Mouse (Mus musculus) frontal cortex, postnatal 10 days (tissue): ENCODE measurements around the gene Plekhs1.

Source experiments
- DNase-seq, 2 experiments: peaks; one replicate each; pipeline ENCODE4 v3.0.0; 2022; ENCODE audit warnings: low spot score in 2 of 2, mixed read lengths in 1 of 2

Plekhs1 gene

DNA sequence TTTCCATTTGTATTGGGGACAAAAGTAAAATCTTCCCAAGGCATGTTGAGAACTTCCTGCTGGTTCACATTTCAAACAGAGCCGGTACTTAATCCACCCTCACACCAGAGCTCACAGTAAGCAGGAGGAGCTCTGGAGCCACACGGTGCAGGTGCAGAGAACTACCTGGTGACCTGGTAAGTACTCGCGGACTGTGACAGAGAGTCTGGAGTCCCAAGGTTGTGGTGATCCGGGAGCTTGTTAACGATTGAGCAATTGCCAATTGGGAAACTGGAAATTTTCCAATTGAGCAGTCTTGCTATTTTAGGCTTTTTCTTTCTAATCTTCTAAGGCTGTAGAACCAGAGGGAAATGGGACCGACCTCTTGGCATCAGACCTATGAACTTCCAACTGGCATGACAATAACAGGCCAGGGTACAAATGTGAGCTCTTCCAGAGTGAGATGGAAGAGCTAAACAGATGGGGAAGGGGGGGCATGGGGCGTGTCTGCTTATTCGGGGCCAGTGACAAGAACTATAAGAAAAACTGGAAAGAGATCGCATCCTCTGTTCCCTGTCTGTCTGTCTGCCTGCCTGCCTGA lies at the start of gene Plekhs1:
Gene Plekhs1 (plus strand): TSS at position 119 of the 580 bp plus-strand sequence.
- no peak for DNase-seq

DNA sequence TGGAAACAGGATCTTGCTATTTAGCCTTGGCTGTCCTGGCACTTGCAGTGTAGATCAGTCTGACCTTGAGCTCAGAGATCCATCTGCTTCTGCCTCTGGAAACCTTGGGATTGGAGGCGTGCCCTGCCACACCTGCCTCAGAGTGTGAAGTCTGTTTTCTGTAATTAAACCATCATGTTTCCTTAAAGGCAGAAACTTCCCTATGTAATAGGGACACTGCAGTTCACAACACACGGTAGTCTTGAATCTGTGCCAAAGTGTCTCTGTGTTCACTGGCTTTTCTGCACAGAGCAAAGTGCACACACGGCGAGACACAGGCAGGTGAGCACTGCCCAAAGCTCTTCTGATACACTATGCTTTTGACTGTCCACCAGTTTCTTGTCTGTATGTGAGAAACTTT lies 43.0 kb upstream of the Plekhs1 start:
- DNase-seq, result no peak

- no peak for DNase-seq
These were observed 42.0 kb upstream of the Plekhs1 start for GRCm38 (mm10) chr19:56419452-56419851.

- DNase-seq, result no peak
These were observed 41.1 kb upstream of the Plekhs1 start for GRCm38 (mm10) chr19:56420345-56420744.

- DNase-seq, result peak; percentile 71 to 86
These were observed 38.7 kb upstream of the Plekhs1 start for GRCm38 (mm10) chr19:56422476-56423338.

- DNase-seq, result no peak
These were observed 38.1 kb upstream of the Plekhs1 start for GRCm38 (mm10) chr19:56423370-56423769.

- DNase-seq, result no peak
These were observed 36.6 kb upstream of the Plekhs1 start for GRCm38 (mm10) chr19:56424606-56425395.

DNA sequence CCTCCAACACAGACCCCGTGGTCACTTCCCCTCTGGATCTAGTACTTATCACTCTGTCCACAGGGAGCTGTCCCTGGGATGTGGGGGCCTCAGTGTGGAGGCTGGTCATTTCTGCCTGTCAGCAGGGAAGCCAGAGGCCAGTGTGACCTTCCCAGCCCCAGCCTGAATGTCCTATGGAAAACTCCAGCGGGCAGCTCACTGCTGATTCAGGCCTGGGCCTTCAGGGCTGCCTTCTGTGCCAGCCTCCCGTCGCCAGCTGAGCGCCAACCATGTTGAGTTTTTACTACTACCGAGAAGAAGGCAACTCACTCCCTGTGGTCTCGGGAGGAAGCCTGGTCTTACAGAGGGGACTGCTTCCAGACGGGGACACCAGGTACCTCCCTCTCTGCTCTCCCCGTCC lies 35.9 kb upstream of the Plekhs1 start:
- no peak for DNase-seq

DNA sequence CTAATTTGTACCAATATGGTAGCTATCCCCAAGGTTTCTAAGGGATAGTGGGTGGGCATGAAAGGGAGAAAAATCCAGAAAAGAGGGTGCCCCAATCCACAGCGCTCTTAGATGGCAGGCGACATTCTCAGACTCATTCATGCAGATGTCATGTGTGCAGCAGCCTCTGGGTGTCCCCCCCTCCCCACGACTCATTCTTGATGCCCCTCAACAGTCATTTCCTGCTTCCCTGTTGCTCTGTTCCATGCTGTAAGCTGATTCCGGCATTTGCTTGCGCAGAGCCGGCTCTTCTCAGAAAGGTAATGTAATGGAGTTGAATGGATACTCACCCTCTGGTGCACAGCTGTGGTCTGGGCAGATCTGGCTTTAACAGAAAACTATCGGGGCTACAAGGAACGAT lies 31.1 kb upstream of the Plekhs1 start:
- DNase-seq, result no peak

DNA sequence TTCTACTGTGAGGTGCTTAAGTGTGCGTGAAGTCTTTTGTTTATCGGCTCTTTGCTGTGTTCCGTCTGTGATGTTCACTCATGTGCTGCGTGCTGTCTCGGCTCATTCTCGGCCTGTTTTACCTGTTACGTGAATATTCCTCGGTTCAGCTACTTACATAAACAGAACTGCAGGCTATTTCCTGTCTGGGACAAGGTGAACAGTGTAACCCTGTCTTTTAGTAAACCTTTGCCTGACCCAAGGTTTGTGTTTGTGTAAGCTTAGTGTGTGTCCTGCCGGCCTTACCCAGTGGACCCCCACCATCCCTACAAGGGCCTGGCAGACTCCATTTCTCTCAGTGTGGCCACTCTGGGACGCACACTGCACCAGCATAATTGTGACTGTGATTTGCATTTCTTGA lies 28.7 kb upstream of the Plekhs1 start:
- DNase-seq, result no peak

DNA sequence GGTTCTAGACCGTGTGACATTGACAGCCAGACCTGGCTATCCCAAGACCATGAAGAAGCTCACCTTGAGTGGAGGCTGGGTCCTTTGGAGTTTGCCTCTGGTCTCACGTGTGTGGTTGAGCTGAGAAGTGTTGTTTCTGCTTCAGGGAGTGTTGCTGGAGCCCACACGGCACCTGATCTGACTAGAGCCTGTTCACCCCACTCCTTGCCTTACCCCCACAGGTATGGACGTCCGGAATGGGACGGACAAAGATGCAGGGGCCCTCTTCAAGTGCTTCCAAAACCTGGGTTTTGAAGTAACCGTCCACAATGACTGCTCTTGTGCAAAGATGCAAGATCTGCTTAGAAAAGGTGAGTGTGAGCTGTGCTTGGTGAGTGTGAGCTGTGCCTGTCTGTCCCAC lies 27.9 kb upstream of the Plekhs1 start:
- DNase-seq, result no peak

GRCm38 (mm10) chr19:56436380-56436779 lies 25.1 kb upstream of the Plekhs1 start:
- no peak for DNase-seq

- no peak for DNase-seq
These were observed 22.9 kb upstream of the Plekhs1 start for GRCm38 (mm10) chr19:56438357-56439071.

DNA sequence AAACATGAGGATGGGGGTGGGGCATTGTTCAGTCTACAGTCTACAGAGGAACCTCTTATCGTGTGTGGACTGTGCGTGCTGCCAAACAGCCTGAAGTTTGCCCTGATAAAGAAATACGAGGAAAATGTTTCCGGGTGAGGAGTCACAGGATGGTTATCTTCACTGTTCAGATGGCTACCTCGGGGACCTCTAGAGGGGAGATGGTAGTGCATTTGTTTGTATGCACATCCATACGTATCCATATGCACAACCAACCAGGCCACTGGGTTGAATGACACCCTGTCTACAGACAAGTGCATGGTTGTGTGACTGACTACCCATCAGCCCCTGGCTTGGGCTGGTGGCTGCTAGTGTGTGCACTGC lies 22.4 kb upstream of the Plekhs1 start:
- DNase-seq, result no peak

DNA sequence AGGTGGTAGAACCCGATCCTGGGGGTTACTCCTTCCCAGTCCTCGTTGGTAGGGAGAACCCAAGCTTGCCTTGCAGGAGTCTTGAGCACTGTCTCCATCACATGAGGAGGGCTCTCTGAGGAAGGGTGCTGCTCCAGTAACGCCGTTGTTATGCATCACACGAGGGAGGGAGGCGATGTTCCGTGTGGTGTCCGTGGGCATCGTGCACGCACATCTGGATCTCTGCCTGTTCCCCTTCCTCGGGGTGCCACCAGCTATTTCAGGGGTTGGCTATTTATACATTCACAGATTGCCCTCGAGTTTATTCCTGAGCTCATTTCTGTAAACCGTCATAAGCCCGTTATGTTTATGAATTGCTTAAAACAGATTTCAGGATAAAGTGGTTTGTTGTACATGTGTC lies 18.0 kb upstream of the Plekhs1 start:
- DNase-seq, result peak; percentile 24 to 37

GRCm38 (mm10) chr19:56448784-56449183 lies 12.7 kb upstream of the Plekhs1 start:
- no peak for DNase-seq

- no peak for DNase-seq
These were observed 11.9 kb upstream of the Plekhs1 start for GRCm38 (mm10) chr19:56449537-56449936.

DNA sequence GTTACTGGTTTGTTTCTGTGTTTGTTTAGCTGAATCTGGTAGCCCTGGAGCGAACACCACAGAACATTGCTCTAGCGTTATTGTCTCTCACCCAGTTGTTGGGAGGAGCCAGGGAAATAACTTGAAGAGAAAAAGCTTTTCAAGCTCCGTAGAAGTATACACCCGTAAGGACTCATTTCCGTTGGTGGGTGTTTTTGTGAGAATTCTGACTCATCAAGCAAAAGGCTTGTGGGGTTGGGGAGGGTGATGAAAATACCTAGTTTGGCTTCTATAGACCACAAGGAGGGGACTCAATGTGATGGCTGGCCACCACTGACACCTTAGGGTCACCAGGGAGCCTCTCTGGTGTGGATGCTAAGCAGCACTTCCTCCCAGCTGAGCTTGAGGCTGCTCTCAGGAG lies 10.5 kb upstream of the Plekhs1 start:
- no peak for DNase-seq

DNA sequence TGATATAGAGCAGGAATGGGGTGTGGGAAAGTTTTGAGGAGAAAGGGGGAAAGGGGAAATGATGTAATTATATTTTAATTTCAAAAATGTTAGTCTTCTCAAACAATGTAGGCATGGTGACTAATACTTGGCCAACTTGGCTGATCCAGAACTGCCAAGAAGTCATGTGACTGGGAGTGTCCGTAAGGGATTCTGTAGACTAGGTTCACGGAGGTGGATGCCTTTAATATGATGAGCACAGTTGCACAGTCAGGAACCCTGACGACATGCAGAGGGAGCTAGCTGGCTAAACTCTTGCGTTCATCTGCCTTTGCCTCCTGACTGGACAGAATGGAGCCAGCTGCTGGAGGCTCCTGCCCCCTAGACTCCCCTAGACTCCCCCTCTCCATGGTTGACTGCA lies 9.6 kb upstream of the Plekhs1 start:
- no peak for DNase-seq

- DNase-seq, result no peak
These were observed 9.0 kb upstream of the Plekhs1 start for GRCm38 (mm10) chr19:56452421-56452820.

DNA sequence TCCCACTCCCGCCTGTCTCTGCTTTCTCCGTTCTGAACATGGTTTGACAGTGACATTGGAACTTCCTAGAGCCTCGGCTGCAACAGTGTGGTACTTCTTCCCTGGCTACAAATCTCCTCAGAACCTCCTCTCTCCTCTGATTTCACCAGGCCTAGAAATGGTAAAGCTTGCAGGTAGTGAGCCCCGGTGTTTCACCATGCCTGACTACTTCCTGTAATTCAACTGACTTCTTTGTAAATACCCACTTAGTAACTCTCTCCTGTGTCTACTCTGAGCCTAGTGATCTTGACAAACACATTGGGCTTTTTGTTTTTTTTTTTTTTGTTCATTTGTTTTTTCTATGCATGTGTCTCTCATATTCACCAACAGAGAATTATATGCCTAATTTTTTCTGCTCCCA lies 6.6 kb upstream of the Plekhs1 start:
- no peak for DNase-seq

DNA sequence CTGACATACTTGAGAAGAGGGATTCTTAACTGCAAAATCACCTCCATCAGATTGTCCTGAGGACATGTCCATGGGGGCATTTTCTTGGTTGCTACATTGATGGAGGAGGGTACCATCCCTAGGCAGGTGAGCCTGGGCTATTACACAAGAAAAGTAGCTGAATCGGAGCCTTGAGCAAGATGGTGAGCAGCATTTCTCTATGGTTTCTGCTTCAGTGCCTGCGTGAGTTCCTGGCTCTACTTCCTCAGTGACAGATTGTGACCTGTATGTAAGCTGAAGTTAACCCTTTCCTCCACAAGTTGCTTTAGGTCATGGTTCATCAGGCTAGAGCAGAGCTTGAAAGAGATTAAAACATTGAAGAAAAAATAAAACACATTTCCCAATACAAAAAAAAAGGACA lies 6.1 kb upstream of the Plekhs1 start:
- DNase-seq, result no peak
